Mouse (Mus musculus) heart, embryonic 11.5 days (tissue): ENCODE measurements around the gene Acot6. TPM values are rescaled to one million over a fixed set of nuclear protein-coding genes. Genes with fewer than 3 reads are reported as not detected.
"Not testable (repeated sequence)": the region's sequence is repeated elsewhere in the genome, so short reads cannot be mapped to it uniquely, and the experiment has no call there.

Experiments
- ATAC-seq: fragments of 200-750 bp; cut with Nextera tagmentation; replicated peaks from 2 replicates; pipeline ENCODE4 v1.8.0; 2017; ENCODE audit warnings: moderate library complexity; ENCODE audit not compliant: insufficient number of reproducible peaks, low FRiP score, low TSS enrichment
- H3K27ac ChIP-seq: fragments of 300-500 bp; sonication (generic); 2 replicates; pipeline ENCODE4 v1.5.1; 2014; ENCODE audit warnings: mild to moderate bottlenecking, low read depth, low read length
- H3K27me3 ChIP-seq: fragments of 300-500 bp; sonication (generic); 2 replicates; pipeline ENCODE4 v1.6.1; 2014; ENCODE audit warnings: mild to moderate bottlenecking, low read length, mixed read lengths; ENCODE audit not compliant: control insufficient read depth, insufficient read depth
- H3K36me3 ChIP-seq: fragments of 300-500 bp; sonication (generic); 2 replicates; pipeline ENCODE4 v1.6.1; 2014; ENCODE audit warnings: mild to moderate bottlenecking, low read length, moderate library complexity, mixed read lengths; ENCODE audit not compliant: control insufficient read depth, insufficient read depth
- H3K4me1 ChIP-seq: fragments of 300-500 bp; sonication (generic); 2 replicates; pipeline ENCODE4 v1.6.1; 2014; ENCODE audit warnings: low read length; ENCODE audit not compliant: control insufficient read depth, insufficient read depth
- H3K4me2 ChIP-seq: fragments of 300-500 bp; sonication (generic); 2 replicates; pipeline ENCODE4 v1.6.1; 2014; ENCODE audit warnings: mild to moderate bottlenecking, moderate library complexity
- H3K4me3 ChIP-seq: fragments of 300-500 bp; sonication (generic); 2 replicates; pipeline ENCODE4 v1.5.1; 2014; ENCODE audit warnings: low read depth, low read length
- H3K9ac ChIP-seq: fragments of 300-500 bp; sonication (generic); 2 replicates; pipeline ENCODE4 v1.6.1; 2014; ENCODE audit warnings: mild to moderate bottlenecking, low read depth, low read length, moderate library complexity
- H3K9me3 ChIP-seq: fragments of 300-500 bp; sonication (generic); replicated peaks from 2 replicates; pipeline ENCODE4 v1.6.1; 2016; ENCODE audit warnings: low read length; ENCODE audit not compliant: control insufficient read depth
- WGBS: fragments of 180-500 bp; shearing (Covaris S2); extraction: QIAGEN DNeasy Blood & Tissue Kit; methylation state at CpG from one replicate; pipeline ENCODE4 v1.1.7; 2014; ENCODE audit not compliant: insufficient replicate concordance; 5-methylcytosine and 5-hydroxymethylcytosine counted together
- polyA plus RNA-seq: library from polyadenylated mRNA; unstranded; fragments of >200 nt; fragmentation: Nextera tagmentation; extraction: Ambion mirVana; gene quantifications from 2 replicates; pipeline ENCODE4 v1.2.1, GENCODE M21; 2014

Gene Acot6
- polyA plus RNA-seq, 1 experiment from 2014 or later, result 0.89 TPM

GRCm38 (mm10) chr12:84083842-84084241 lies 16.6 kb upstream of the Acot6 start:
- Histone ChIP-seq H3K9me3 (no peaks in the 10 kb centered on the region), H3K9ac (no peak overlapping the region), H3K27me3 (no peaks in the 10 kb centered on the region), H3K4me3 (no peak overlapping the region), H3K36me3 (no peaks in the 10 kb centered on the region), H3K4me1 (no peaks in the 10 kb centered on the region), H3K27ac (no peak overlapping the region), H3K4me2 (no peak overlapping the region)
- no peak for ATAC-seq
- 75% methylated on average over 2 of the region's 2 CpGs for WGBS

- ATAC-seq, result no peak
Observed at GRCm38 (mm10) chr12:84084581-84084980, 15.9 kb upstream of the Acot6 start.

GRCm38 (mm10) chr12:84094666-84095065 lies 5.8 kb upstream of the Acot6 start:
- not testable (repeated sequence) for H3K4me3 ChIP-seq, H3K4me2 ChIP-seq, H3K27me3 ChIP-seq, H3K27ac ChIP-seq, H3K36me3 ChIP-seq, H3K9me3 ChIP-seq, H3K9ac ChIP-seq, H3K4me1 ChIP-seq, ATAC-seq
- 82% methylated on average over 5 of the region's 5 CpGs for WGBS

More at GRCm38 (mm10) chr12:84084581-84084980, 15.9 kb upstream of the Acot6 start:
- Histone ChIP-seq H3K4me1 (no peaks in the 10 kb centered on the region), H3K36me3 (no peaks in the 10 kb centered on the region), H3K27me3 (no peaks in the 10 kb centered on the region), H3K9ac (no peak overlapping the region), H3K4me2 (no peak overlapping the region), H3K9me3 (peaks cover 3% of the 10 kb centered on the region; the same call in 1 of the 2 replicates), H3K4me3 (no peak overlapping the region), H3K27ac (no peak overlapping the region)
- 70% methylated on average over 4 of the region's 4 CpGs for WGBS

GRCm38 (mm10) chr12:84099605-84100004 lies 849 bp upstream of the Acot6 start:
- ATAC-seq, result no peak
- no peaks in the 10 kb centered on the region for H3K27me3 ChIP-seq

GRCm38 (mm10) chr12:84100071-84100470 lies 383 bp upstream of the Acot6 start:
- WGBS, result 71% methylated on average over 1 of the region's 1 CpGs
- no peak for ATAC-seq
- no peak overlapping the region; the same call in 1 of the 2 replicates for H3K4me3 ChIP-seq

More at GRCm38 (mm10) chr12:84099605-84100004, 849 bp upstream of the Acot6 start:
- no peak overlapping the region for H3K4me3 ChIP-seq
- 85% methylated on average over 2 of the region's 2 CpGs for WGBS
- no peak overlapping the region for H3K27ac ChIP-seq
- H3K4me1 ChIP-seq, result no peaks in the 10 kb centered on the region
- no peaks in the 10 kb centered on the region for H3K36me3 ChIP-seq
- no peak overlapping the region for H3K9ac ChIP-seq
- no peak overlapping the region for H3K4me2 ChIP-seq
- H3K9me3 ChIP-seq, result no peaks in the 10 kb centered on the region

GRCm38 (mm10) chr12:84101493-84101845 lies 1.0 kb downstream of the Acot6 start:
- H3K4me2 ChIP-seq, result peak overlapping the region; percentile 88
- no peaks in the 10 kb centered on the region for H3K27me3 ChIP-seq
- H3K9ac ChIP-seq, result peak overlapping the region; percentile 70; the same call in 1 of the 2 replicates
- no peak for ATAC-seq
- peak overlapping the region; percentile 51 for H3K4me3 ChIP-seq
- no peaks in the 10 kb centered on the region for H3K36me3 ChIP-seq
- H3K27ac ChIP-seq, result no peak overlapping the region
- H3K4me1 ChIP-seq, result no peaks in the 10 kb centered on the region
- H3K9me3 ChIP-seq, result no peaks in the 10 kb centered on the region
- 44% methylated on average over 2 of the region's 2 CpGs for WGBS

More at GRCm38 (mm10) chr12:84100071-84100470, 383 bp upstream of the Acot6 start:
- H3K9me3 ChIP-seq, result no peaks in the 10 kb centered on the region
- no peak overlapping the region for H3K9ac ChIP-seq
- no peaks in the 10 kb centered on the region for H3K4me1 ChIP-seq
- peak overlapping the region; percentile 88; the same call in 1 of the 2 replicates for H3K4me2 ChIP-seq
- H3K27ac ChIP-seq, result no peak overlapping the region
- no peaks in the 10 kb centered on the region for H3K27me3 ChIP-seq
- no peaks in the 10 kb centered on the region for H3K36me3 ChIP-seq

GRCm38 (mm10) chr12:84107012-84107411 lies 6.6 kb downstream of the Acot6 start:
- 70% methylated on average over 3 of the region's 3 CpGs for WGBS
- Histone ChIP-seq H3K4me1 (no peaks in the 10 kb centered on the region), H3K27me3 (no peaks in the 10 kb centered on the region), H3K9me3 (no peaks in the 10 kb centered on the region), H3K36me3 (no peaks in the 10 kb centered on the region), H3K4me3 (no peak overlapping the region), H3K9ac (no peak overlapping the region), H3K4me2 (no peak overlapping the region), H3K27ac (no peak overlapping the region)
- ATAC-seq, result no peak

GRCm38 (mm10) chr12:84107692-84108091 lies 7.2 kb downstream of the Acot6 start:
- ATAC-seq, result no peak
- no peak overlapping the region for H3K4me3 ChIP-seq
- 58% methylated on average over 1 of the region's 1 CpGs for WGBS
- no peak overlapping the region for H3K27ac ChIP-seq
- no peaks in the 10 kb centered on the region for H3K27me3 ChIP-seq
- no peaks in the 10 kb centered on the region for H3K36me3 ChIP-seq
- H3K4me1 ChIP-seq, result no peaks in the 10 kb centered on the region
- no peak overlapping the region for H3K4me2 ChIP-seq
- H3K9ac ChIP-seq, result no peak overlapping the region
- H3K9me3 ChIP-seq, result no peaks in the 10 kb centered on the region

GRCm38 (mm10) chr12:84109924-84110323 lies 9.5 kb downstream of the Acot6 start:
- no peak overlapping the region for H3K27ac ChIP-seq
- H3K4me2 ChIP-seq, result no peak overlapping the region
- no peaks in the 10 kb centered on the region for H3K9me3 ChIP-seq
- H3K27me3 ChIP-seq, result no peaks in the 10 kb centered on the region
- H3K4me3 ChIP-seq, result no peak overlapping the region
- 72% methylated on average over 1 of the region's 1 CpGs for WGBS
- no peaks in the 10 kb centered on the region for H3K4me1 ChIP-seq
- H3K36me3 ChIP-seq, result no peaks in the 10 kb centered on the region
- no peak for ATAC-seq
- H3K9ac ChIP-seq, result no peak overlapping the region
